Mouse (Mus musculus) T-helper 1 cell (primary cell): ENCODE measurements at regions not wholly inside any gene's neighbourhood (a gene's known extent, or its start where the extent isn't known, plus 50 kb on each side); places are given as distances from the start of the nearest gene placed in this dataset.

Experiments
- in situ Hi-C: fragments of 300-600 bp; cut with MboI, MseI; formaldehyde crosslinking; loops from one replicate; pipeline ENCODE4 v1.15.1; 2025; ENCODE audit warnings: high pct_unique_total_duplicates

GRCm38 (mm10) chr1:184138661-184139060, 104.6 kb upstream of the 1700056E22Rik start:
- in situ Hi-C loops = no loop called here

- in situ Hi-C loops = no loop called here
Measured at GRCm38 (mm10) chr1:184130897-184131296, 96.8 kb upstream of the 1700056E22Rik start.

GRCm38 (mm10) chr1:184127321-184127720, 93.2 kb upstream of the 1700056E22Rik start:
- in situ Hi-C loops = no loop called here

- in situ Hi-C loops = no loop called here
Measured at GRCm38 (mm10) chr1:184126909-184127308, 92.8 kb upstream of the 1700056E22Rik start.
